13 mouse cellular contexts compared by ENCODE assay signal in genomic region chr19:25037249-25037648, GRCm38 (mm10). TPM values are rescaled to one million over a fixed set of nuclear protein-coding genes. Genes with fewer than 3 reads are reported as not detected.
DNase-seq lines count a peak whose midpoint lies in the region; ATAC-seq and TF ChIP-seq lines count a peak whose summit lies in the region.
"Had no signal": no experiment of that assay in that cellular context is flagged by ENCODE, and none has a peak within 500 bp of the region (broad histone marks: within the 10 kb centered on the region; RNA-seq: fewer than 3 reads in every experiment).

No protein-coding gene starts in this region.

- peak; percentile 72 for DNase-seq in embryonic facial prominence, embryonic 14.5 days (ENCODE audit: low spot score)
- DNase-seq in kidney, adult 2 months: peak; percentile 49
- peak; percentile 64 to 76 for DNase-seq in lung, adult 18-20 months
- DNase-seq in lung, postnatal 25 days (ENCODE audit: low spot score): peak; percentile 70
- DNase-seq in spleen, postnatal 14 days (ENCODE audit: low spot score in 2 of 2): no peak
- DNase-seq in cerebellum, postnatal 14 days: no peak
- DNase-seq: cerebellum, adult 8-10 months; heart, postnatal 36 days had no signal

- H3K4me1 ChIP-seq in embryonic facial prominence, embryonic 14.5 days (ENCODE audit: control insufficient read depth, insufficient read depth, low read length): 0 out of 2 replicates have a peak, but pooled peaks cover 4% of the 10 kb centered on the region
- H3K4me1 ChIP-seq in kidney, adult 2 months (ENCODE audit: control insufficient read depth, insufficient read depth, low read length): peaks cover 32% of the 10 kb centered on the region

- H3K9me3 ChIP-seq in embryonic facial prominence, embryonic 14.5 days (ENCODE audit: control insufficient read depth, low read length): no peaks in the 10 kb centered on the region
- H3K9me3 ChIP-seq: embryonic facial prominence, embryonic 15.5 days; heart, embryonic 12.5 days; midbrain, embryonic 13.5 days had no signal

- H3K27me3 ChIP-seq in embryonic facial prominence, embryonic 14.5 days (replicated peaks; ENCODE audit: control insufficient read depth, insufficient read depth, low read length): no peaks in the 10 kb centered on the region
- H3K27me3 ChIP-seq in kidney, adult 2 months (replicated peaks; ENCODE audit: control insufficient read depth, insufficient read depth, low read length): no peaks in the 10 kb centered on the region
- H3K27me3 ChIP-seq: embryonic facial prominence, embryonic 15.5 days; heart, embryonic 12.5 days; midbrain, embryonic 13.5 days had no signal

- no peak for TF ChIP-seq CTCF in kidney, adult 2 months (conservative IDR thresholded peaks at IDR 0.05; ENCODE audit: insufficient read depth, insufficient read length, low read depth, low read length)

- no peak overlapping the region for H3K27ac ChIP-seq in embryonic facial prominence, embryonic 14.5 days (replicated peaks; ENCODE audit: low read depth, low read length)
- peak overlapping the region; percentile 94 for H3K27ac ChIP-seq in kidney, adult 2 months (ENCODE audit: insufficient read depth, low read depth, low read length)
- H3K27ac ChIP-seq: hindbrain, postnatal 0 days; midbrain, embryonic 13.5 days had no signal

- H3K4me3 ChIP-seq in embryonic facial prominence, embryonic 14.5 days (ENCODE audit: low read depth, low read length): no peak overlapping the region
- H3K4me3 ChIP-seq in kidney, adult 2 months (ENCODE audit: insufficient read depth, low read depth, low read length): no peak overlapping the region
- H3K4me3 ChIP-seq: embryonic facial prominence, embryonic 15.5 days; heart, embryonic 12.5 days; midbrain, embryonic 13.5 days had no signal

- H3K9ac ChIP-seq in embryonic facial prominence, embryonic 14.5 days (ENCODE audit: low read depth, low read length): no peak overlapping the region
- H3K9ac ChIP-seq: embryonic facial prominence, embryonic 15.5 days; heart, embryonic 12.5 days; midbrain, embryonic 13.5 days had no signal

- 53% methylated on average over 4 of the region's 4 CpGs for WGBS in embryonic facial prominence, embryonic 14.5 days
- 49% methylated on average over 4 of the region's 4 CpGs for WGBS in kidney, adult 2 months

- no peaks in the 10 kb centered on the region for H3K36me3 ChIP-seq in embryonic facial prominence, embryonic 14.5 days (ENCODE audit: control insufficient read depth, insufficient read depth, low read length)
- H3K36me3 ChIP-seq in kidney, adult 2 months (ENCODE audit: control insufficient read depth, insufficient read depth, low read length): no peaks in the 10 kb centered on the region
- H3K36me3 ChIP-seq: embryonic facial prominence, embryonic 15.5 days; heart, embryonic 12.5 days; midbrain, embryonic 13.5 days had no signal

- TF ChIP-seq POLR2A in kidney, adult 2 months (IDR thresholded peaks at IDR 0.05; ENCODE audit: low read depth, low read length): no peak

- peak; percentile 84; the same call in 1 of the 2 replicates for ATAC-seq in embryonic facial prominence, embryonic 14.5 days (ENCODE audit: low read depth)
- no peak for ATAC-seq in megakaryocyte, adult 5-6 weeks (ENCODE audit: poor library complexity, severe bottlenecking)
- ATAC-seq: hindbrain, postnatal 0 days; midbrain, embryonic 13.5 days had no signal

- H3K4me2 ChIP-seq in embryonic facial prominence, embryonic 14.5 days (ENCODE audit: low read depth, low read length): no peak overlapping the region
- H3K4me2 ChIP-seq: embryonic facial prominence, embryonic 15.5 days; heart, embryonic 12.5 days; midbrain, embryonic 13.5 days had no signal

RNA-seq across cellular contexts. Expression of gene Dock8, which starts 37.9 kb away (rescaled TPM):
- 4.4 and 5.6 TPM in 2 replicates for polyA plus RNA-seq in embryonic facial prominence, embryonic 14.5 days (2014; fragmentation: Nextera tagmentation; extraction: Ambion mirVana)
- polyA plus RNA-seq in kidney, adult 2 months (2012; rRNA removed): 17.8 and 18.4 TPM in 2 replicates
- 168 and 172 TPM in 2 replicates for total RNA-seq in megakaryocyte, adult 5-6 weeks (2015)
- total RNA-seq in megakaryocyte, adult 5-6 weeks (2017): 89.8 and 102 TPM in 2 replicates

Comparison
In these comparisons a context has a peak if more than half of its experiments do, and no peak if none do; other contexts are left out.
1. DNase-seq: peak in embryonic facial prominence, embryonic 14.5 days (single experiment), kidney, adult 2 months (single experiment), lung, adult 18-20 months (2 of 2) and lung, postnatal 25 days (single experiment); none in spleen, postnatal 14 days (0 of 2) and cerebellum, postnatal 14 days (0 of 2).